Mouse (Mus musculus): Measurements from ENCODE around the gene Tox2.
A peak's percentile ranks its signal among the peaks of the same experiment; 100 is the strongest.

The Tox2 gene

GRCm38 (mm10) chr2:163202884-163203634, at the start of gene Tox2:
TSS of gene Tox2 (plus strand) at chr2:163203125.
- peak; percentile 58 for DNase-seq (ENCODE audit: low read depth, low spot score)

GRCm38 (mm10) chr2:163154673-163155072, 48.3 kb upstream of the Tox2 start:
- peak; percentile 26 for DNase-seq (ENCODE audit: low read depth, low spot score)

GRCm38 (mm10) chr2:163158979-163159378, 43.9 kb upstream of the Tox2 start:
- DNase-seq (ENCODE audit: low read depth, low spot score), result no peak

GRCm38 (mm10) chr2:163164461-163164990, 38.4 kb upstream of the Tox2 start:
- no peak for DNase-seq (ENCODE audit: low read depth, low spot score)

GRCm38 (mm10) chr2:163166067-163166805, 36.7 kb upstream of the Tox2 start:
- no peak for DNase-seq (ENCODE audit: low read depth, low spot score)

- no peak for DNase-seq (ENCODE audit: low read depth, low spot score)
Observed at GRCm38 (mm10) chr2:163171891-163172290, 31.0 kb upstream of the Tox2 start.

- no peak for DNase-seq (ENCODE audit: low read depth, low spot score)
Observed at GRCm38 (mm10) chr2:163174066-163174465, 28.9 kb upstream of the Tox2 start.

GRCm38 (mm10) chr2:163175831-163176230, 27.1 kb upstream of the Tox2 start:
- DNase-seq (ENCODE audit: low read depth, low spot score), result no peak

GRCm38 (mm10) chr2:163176502-163176901, 26.4 kb upstream of the Tox2 start:
- DNase-seq (ENCODE audit: low read depth, low spot score), result no peak

- DNase-seq (ENCODE audit: low read depth, low spot score), result no peak
Observed at GRCm38 (mm10) chr2:163187552-163187951, 15.4 kb upstream of the Tox2 start.

GRCm38 (mm10) chr2:163189596-163189995, 13.3 kb upstream of the Tox2 start:
- DNase-seq (ENCODE audit: low read depth, low spot score), result no peak

GRCm38 (mm10) chr2:163190004-163190441, 12.9 kb upstream of the Tox2 start:
- no peak for DNase-seq (ENCODE audit: low read depth, low spot score)

GRCm38 (mm10) chr2:163192485-163192884, 10.4 kb upstream of the Tox2 start:
- DNase-seq (ENCODE audit: low read depth, low spot score), result no peak

- DNase-seq (ENCODE audit: low read depth, low spot score), result no peak
Observed at GRCm38 (mm10) chr2:163194015-163194414, 8.9 kb upstream of the Tox2 start.

- DNase-seq (ENCODE audit: low read depth, low spot score), result no peak
Observed at GRCm38 (mm10) chr2:163194543-163194942, 8.4 kb upstream of the Tox2 start.

- DNase-seq (ENCODE audit: low read depth, low spot score), result no peak
Observed at GRCm38 (mm10) chr2:163195106-163195833, 7.7 kb upstream of the Tox2 start.

- no peak for DNase-seq (ENCODE audit: low read depth, low spot score)
Observed at GRCm38 (mm10) chr2:163195834-163196145, 7.1 kb upstream of the Tox2 start.

GRCm38 (mm10) chr2:163201897-163202296, 1.0 kb upstream of the Tox2 start:
- DNase-seq (ENCODE audit: low read depth, low spot score), result no peak

- no peak for DNase-seq (ENCODE audit: low read depth, low spot score)
Observed at GRCm38 (mm10) chr2:163202553-163202883, 407 bp upstream of the Tox2 start.

GRCm38 (mm10) chr2:163203635-163204547, 966 bp downstream of the Tox2 start:
- peak; percentile 56 for DNase-seq (ENCODE audit: low read depth, low spot score)

GRCm38 (mm10) chr2:163204548-163205261, 1.8 kb downstream of the Tox2 start:
- DNase-seq (ENCODE audit: low read depth, low spot score), result peak; percentile 21
